Comparison of ENCODE assay signal across 8 mouse cellular contexts in the genomic region with DNA sequence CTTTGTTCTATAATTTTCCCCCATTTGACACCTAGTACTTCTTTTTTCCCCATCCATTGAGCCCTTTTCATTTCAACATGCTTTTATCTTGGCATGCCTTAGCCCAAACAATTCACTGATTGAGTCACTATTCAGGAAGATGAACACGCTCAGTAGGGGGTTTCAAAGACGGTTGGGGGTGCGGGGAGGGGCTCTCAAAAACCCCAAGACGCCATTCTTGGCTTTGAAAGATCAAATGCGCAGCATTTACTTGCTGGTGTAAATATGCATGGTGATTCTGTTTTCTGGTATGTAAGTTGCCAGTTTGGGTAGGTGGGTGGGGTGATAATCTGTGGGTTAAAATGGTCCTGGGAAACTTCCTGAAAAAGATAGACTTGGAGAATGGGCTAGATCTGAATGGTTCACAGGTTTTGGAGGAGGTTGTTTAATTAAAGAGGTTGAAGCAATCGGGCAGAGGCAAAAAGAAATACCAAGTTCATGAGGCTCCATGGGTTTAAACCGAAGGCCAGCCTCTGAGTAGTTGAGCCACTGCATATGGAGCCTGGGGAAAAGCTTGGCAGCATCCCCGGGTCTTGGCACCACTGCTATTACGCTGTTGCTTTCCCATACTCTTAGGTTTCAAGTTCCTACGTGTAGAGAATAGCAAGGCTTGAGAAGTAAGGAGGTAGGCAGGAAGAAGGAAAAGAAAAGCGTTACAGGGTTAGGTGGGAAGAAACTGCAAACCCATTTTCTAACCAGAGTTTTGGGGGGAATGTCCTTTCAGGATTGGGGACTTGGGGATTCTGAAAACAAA. TPM values are rescaled to one million over a fixed set of nuclear protein-coding genes. Genes with fewer than 3 reads are reported as not detected.
DNase-seq lines count a peak whose midpoint lies in the region; ATAC-seq lines count a peak whose summit lies in the region.

No protein-coding gene starts in this region.

- no peaks in the 10 kb centered on the region for H3K4me1 ChIP-seq in embryonic facial prominence, embryonic 15.5 days
- H3K4me1 ChIP-seq in hindbrain, embryonic 15.5 days (replicated peaks): peaks cover 19% of the 10 kb centered on the region
- peaks cover 11% of the 10 kb centered on the region for H3K4me1 ChIP-seq in midbrain, embryonic 12.5 days

- H3K27me3 ChIP-seq in embryonic facial prominence, embryonic 15.5 days: peaks cover 14% of the 10 kb centered on the region
- 0 out of 2 replicates have a peak, but pooled peaks cover 2% of the 10 kb centered on the region for H3K27me3 ChIP-seq in hindbrain, embryonic 15.5 days
- peaks cover 24% of the 10 kb centered on the region for H3K27me3 ChIP-seq in midbrain, embryonic 12.5 days

- no peak for ATAC-seq in embryonic facial prominence, embryonic 15.5 days (ENCODE audit: insufficient number of reproducible peaks, low FRiP score, low TSS enrichment, low read depth)
- no peak for ATAC-seq in hindbrain, embryonic 15.5 days (ENCODE audit: low FRiP score, low read depth)
- no peak for ATAC-seq in midbrain, embryonic 12.5 days (ENCODE audit: low FRiP score, low read depth)
- no peak for ATAC-seq in megakaryocyte-erythroid progenitor cell, adult 5-6 weeks (replicated peaks; ENCODE audit: low FRiP score, low TSS enrichment, poor library complexity, severe bottlenecking)

- 35% methylated on average over 11 of the region's 11 CpGs for WGBS in embryonic facial prominence, embryonic 15.5 days
- 35% methylated on average over 11 of the region's 11 CpGs for WGBS in hindbrain, embryonic 15.5 days
- 47% methylated on average over 11 of the region's 11 CpGs for WGBS in midbrain, embryonic 12.5 days

- H3K9ac ChIP-seq in embryonic facial prominence, embryonic 15.5 days: no peak overlapping the region
- peak overlapping the region; percentile 58; the same call in 1 of the 2 replicates for H3K9ac ChIP-seq in hindbrain, embryonic 15.5 days
- peak overlapping the region; percentile 31; the same call in 1 of the 2 replicates for H3K9ac ChIP-seq in midbrain, embryonic 12.5 days (replicated peaks)

- no peaks in the 10 kb centered on the region for H3K9me3 ChIP-seq in embryonic facial prominence, embryonic 15.5 days (replicated peaks)
- no peaks in the 10 kb centered on the region for H3K9me3 ChIP-seq in hindbrain, embryonic 15.5 days
- H3K9me3 ChIP-seq in midbrain, embryonic 12.5 days: no peaks in the 10 kb centered on the region

- no peak overlapping the region for H3K27ac ChIP-seq in embryonic facial prominence, embryonic 15.5 days (replicated peaks)
- H3K27ac ChIP-seq in hindbrain, embryonic 15.5 days (replicated peaks): peak overlapping the region; percentile 53; the same call in 1 of the 2 replicates
- no peak overlapping the region for H3K27ac ChIP-seq in midbrain, embryonic 12.5 days (replicated peaks)

- H3K4me2 ChIP-seq in embryonic facial prominence, embryonic 15.5 days (replicated peaks): peak overlapping the region; percentile 60
- peak overlapping the region; percentile 62 for H3K4me2 ChIP-seq in hindbrain, embryonic 15.5 days
- peak overlapping the region; percentile 60 for H3K4me2 ChIP-seq in midbrain, embryonic 12.5 days (replicated peaks)

- DNase-seq in left cerebral cortex, adult 11 months (ENCODE audit: low spot score): peak; percentile 3
- no peak for DNase-seq in left cerebral cortex, adult 9 months (ENCODE audit: low spot score in 2 of 2)
- peak; percentile 41 for DNase-seq in ZHBTc4 (ENCODE audit: low read depth, low spot score)
- no peak for DNase-seq in testis, postnatal 14 days (ENCODE audit: low spot score)

- no peaks in the 10 kb centered on the region for H3K36me3 ChIP-seq in embryonic facial prominence, embryonic 15.5 days
- no peaks in the 10 kb centered on the region for H3K36me3 ChIP-seq in hindbrain, embryonic 15.5 days
- no peaks in the 10 kb centered on the region for H3K36me3 ChIP-seq in midbrain, embryonic 12.5 days

- peak overlapping the region; percentile 65 for H3K4me3 ChIP-seq in embryonic facial prominence, embryonic 15.5 days (replicated peaks)
- H3K4me3 ChIP-seq in hindbrain, embryonic 15.5 days: peak overlapping the region; percentile 71
- H3K4me3 ChIP-seq in midbrain, embryonic 12.5 days: peak overlapping the region; percentile 68

RNA-seq across cellular contexts. Expression of a gene that starts 1.6 kb away (rescaled TPM):
- polyA plus RNA-seq in embryonic facial prominence, embryonic 15.5 days (2015; fragmentation: Nextera tagmentation; extraction: Ambion mirVana): 4.0 and 4.7 TPM in 2 replicates
- 7.1 and 7.5 TPM in 2 replicates for polyA plus RNA-seq in hindbrain, embryonic 15.5 days (2015; fragmentation: Nextera tagmentation; extraction: Ambion mirVana)
- polyA plus RNA-seq in midbrain, embryonic 12.5 days (2016; fragmentation: Nextera tagmentation; extraction: Ambion mirVana): 4.6 and 5.5 TPM in 2 replicates
- total RNA-seq in megakaryocyte-erythroid progenitor cell, adult 5-6 weeks (2014; fragmentation: Nextera tagmentation): 5.1 and 12.0 TPM in 2 replicates
- total RNA-seq in megakaryocyte-erythroid progenitor cell, adult 5-6 weeks (2017): 2.5 and 7.5 TPM in 2 replicates

Comparison
In these comparisons a context has a peak if more than half of its experiments do, and no peak if none do; other contexts are left out.
1. DNase-seq: peak in left cerebral cortex, adult 11 months (single experiment) and ZHBTc4 (single experiment); none in left cerebral cortex, adult 9 months (0 of 2) and testis, postnatal 14 days (single experiment).
2. Peak in every context shown above with its lines, with median percentiles within 50 percentile points of each other: H3K4me2 ChIP-seq and H3K4me3 ChIP-seq.